Mouse (Mus musculus) hindbrain, postnatal 0 days (tissue): ENCODE measurements around the gene Myt1. TPM values are rescaled to one million over a fixed set of nuclear protein-coding genes. Genes with fewer than 3 reads are reported as not detected.

ENCODE experiments used
- ATAC-seq: fragments of 200-750 bp; cut with Nextera tagmentation; 2 replicates; pipeline ENCODE4 v1.8.0; 2017; ENCODE audit warnings: mild to moderate bottlenecking, moderate TSS enrichment, moderate library complexity
- DNase-seq: peaks from one replicate; pipeline ENCODE4 v3.0.0-alpha.2; 2015; ENCODE audit warnings: low spot score
- H3K27ac ChIP-seq: fragments of 300-500 bp; sonication (generic); 2 replicates; pipeline ENCODE4 v1.5.1; 2014; ENCODE audit warnings: mild to moderate bottlenecking
- H3K27me3 ChIP-seq: fragments of 300-500 bp; sonication (generic); 2 replicates; pipeline ENCODE4 v1.6.1; 2014; ENCODE audit warnings: low read length, mixed read lengths; ENCODE audit not compliant: insufficient read depth
- H3K36me3 ChIP-seq: fragments of 300-500 bp; sonication (generic); 2 replicates; pipeline ENCODE4 v1.6.1; 2014; ENCODE audit warnings: low read length, mixed read lengths; ENCODE audit not compliant: insufficient read depth
- H3K4me1 ChIP-seq: fragments of 300-500 bp; sonication (generic); 2 replicates; pipeline ENCODE4 v1.6.1; 2014; ENCODE audit warnings: antibody characterized with exemption, low read length, mixed read lengths; ENCODE audit not compliant: insufficient read depth
- H3K4me2 ChIP-seq: fragments of 300-500 bp; sonication (generic); 2 replicates; pipeline ENCODE4 v1.6.1; 2014; ENCODE audit warnings: low read depth, mild to moderate bottlenecking, low read length, moderate library complexity, mixed read lengths
- H3K4me3 ChIP-seq: fragments of 300-500 bp; sonication (generic); 2 replicates; pipeline ENCODE4 v1.5.1; 2014; ENCODE audit warnings: low read length
- H3K9ac ChIP-seq: fragments of 300-500 bp; sonication (generic); replicated peaks from 2 replicates; pipeline ENCODE4 v1.6.1; 2014; ENCODE audit warnings: mild to moderate bottlenecking, low read length, moderate library complexity, mixed read lengths
- H3K9me3 ChIP-seq: fragments of 300-500 bp; sonication (generic); 2 replicates; pipeline ENCODE4 v1.6.1; 2016; ENCODE audit warnings: low read length, mixed read lengths
- CTCF ChIP-seq: IDR thresholded peaks from 2 replicates; pipeline ENCODE4 v1.5.1; 2016; ENCODE audit warnings: antibody characterized with exemption, control low read depth, low read depth
- WGBS: fragments of 180-500 bp; shearing (Covaris S2); extraction: QIAGEN DNeasy Blood & Tissue Kit; methylation state at CpG from one replicate; pipeline ENCODE4 v1.1.7; 2014; 5-methylcytosine and 5-hydroxymethylcytosine counted together
- polyA plus RNA-seq: library from polyadenylated mRNA; unstranded; fragments of >200 nt; fragmentation: Nextera tagmentation; extraction: Ambion mirVana; gene quantifications from 2 replicates; pipeline ENCODE4 v1.2.1, GENCODE M21; 2015
- total RNA-seq: library from RNA; depleted of rRNA; stranded (reverse); fragments of >200 nt; gene quantifications from 2 replicates; pipeline ENCODE4 v1.2.3, GENCODE M21; 2014

The Myt1 gene
- total and polyA plus RNA-seq, 2 experiments from 2014 or later, result 11.4 to 55.2 TPM

- peaks cover 4% of the 10 kb centered on the region; the same call in 1 of the 2 replicates for H3K4me1 ChIP-seq
- H3K36me3 ChIP-seq, result 0 out of 2 replicates have a peak, but pooled peaks cover 8% of the 10 kb centered on the region
- H3K9me3 ChIP-seq, result no peaks in the 10 kb centered on the region
- H3K27ac ChIP-seq, result no peak overlapping the region
- ATAC-seq (no peak), DNase-seq (no peak)
- no peak overlapping the region for H3K4me2 ChIP-seq
- no peaks in the 10 kb centered on the region for H3K27me3 ChIP-seq
- H3K4me3 ChIP-seq, result no peak overlapping the region
- no peak for TF ChIP-seq CTCF
- H3K9ac ChIP-seq, result no peak overlapping the region
These were observed 41.9 kb upstream of the Myt1 start for GRCm38 (mm10) chr2:181721200-181721599.

DNA sequence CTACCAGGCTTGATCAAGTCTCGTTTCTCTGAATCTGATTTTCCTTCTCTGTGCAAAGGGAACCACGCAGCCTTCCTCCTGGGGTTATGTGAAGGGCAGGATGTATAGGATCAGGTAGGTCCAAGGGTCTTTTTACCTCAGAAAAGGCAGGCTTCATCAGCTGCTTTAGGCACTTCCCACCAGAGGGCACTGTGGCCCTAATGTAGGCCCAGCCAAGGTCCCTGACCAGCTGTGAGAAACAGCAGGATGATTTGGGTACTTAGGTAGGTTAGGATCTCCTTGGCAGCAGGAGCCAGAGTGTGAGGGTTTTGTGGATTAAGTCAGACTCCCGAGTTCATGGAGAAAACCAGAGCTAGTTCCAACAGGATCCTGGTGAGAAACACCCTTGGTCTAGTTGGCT lies 40.9 kb upstream of the Myt1 start:
- Histone ChIP-seq H3K4me3 (no peak overlapping the region), H3K27ac (no peak overlapping the region), H3K36me3 (0 out of 2 replicates have a peak, but pooled peaks cover 8% of the 10 kb centered on the region), H3K4me2 (no peak overlapping the region), H3K9ac (no peak overlapping the region), H3K4me1 (peaks cover 2% of the 10 kb centered on the region; the same call in 1 of the 2 replicates), H3K27me3 (no peaks in the 10 kb centered on the region), H3K9me3 (no peaks in the 10 kb centered on the region)
- TF ChIP-seq CTCF, result peak; percentile 88
- ATAC-seq (peak; percentile 61; the same call in 1 of the 2 replicates), DNase-seq (peak; percentile 75)
- WGBS, result 17% methylated on average over 3 of the region's 3 CpGs

DNA sequence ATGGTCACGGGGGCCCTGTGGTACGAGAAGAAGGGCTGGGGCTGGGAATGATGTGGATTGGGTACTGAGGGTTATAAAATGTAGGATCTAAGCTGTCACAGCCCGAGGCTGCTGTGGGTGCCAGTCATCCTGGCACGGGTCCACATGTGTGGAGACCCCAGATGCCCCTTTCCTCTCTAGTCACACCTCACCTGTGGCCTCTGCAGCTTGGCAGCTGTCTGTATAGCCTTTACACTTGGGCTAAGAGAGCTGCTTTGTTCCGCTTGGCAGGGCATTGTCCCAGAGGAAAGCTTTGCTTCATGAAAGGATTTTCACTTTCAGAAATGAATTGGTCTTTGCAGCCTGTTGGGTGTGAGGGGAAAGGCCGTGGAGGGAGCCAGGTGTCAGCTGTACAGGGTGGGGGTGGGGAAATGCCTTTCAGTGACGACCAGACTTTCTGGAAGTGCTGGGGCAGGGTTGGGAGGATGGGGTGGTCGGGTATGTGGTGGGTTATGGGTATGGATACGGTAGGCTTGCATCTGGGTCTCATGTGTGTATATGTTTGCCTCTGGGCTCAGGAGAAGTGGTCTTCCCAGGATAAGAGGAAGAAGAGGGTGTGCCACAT lies 35.4 kb upstream of the Myt1 start:
- no peaks in the 10 kb centered on the region for H3K9me3 ChIP-seq
- no peaks in the 10 kb centered on the region for H3K27me3 ChIP-seq
- no peak for TF ChIP-seq CTCF
- peak; percentile 74 for ATAC-seq
- DNase-seq, result peak; percentile 40
- no peak overlapping the region for H3K4me3 ChIP-seq
- 0 out of 2 replicates have a peak, but pooled peaks cover 4% of the 10 kb centered on the region for H3K4me1 ChIP-seq
- 25% methylated on average over 9 of the region's 9 CpGs for WGBS
- no peak overlapping the region for H3K27ac ChIP-seq
- H3K36me3 ChIP-seq, result 0 out of 2 replicates have a peak, but pooled peaks cover 4% of the 10 kb centered on the region
- no peak overlapping the region for H3K9ac ChIP-seq
- H3K4me2 ChIP-seq, result no peak overlapping the region

DNA sequence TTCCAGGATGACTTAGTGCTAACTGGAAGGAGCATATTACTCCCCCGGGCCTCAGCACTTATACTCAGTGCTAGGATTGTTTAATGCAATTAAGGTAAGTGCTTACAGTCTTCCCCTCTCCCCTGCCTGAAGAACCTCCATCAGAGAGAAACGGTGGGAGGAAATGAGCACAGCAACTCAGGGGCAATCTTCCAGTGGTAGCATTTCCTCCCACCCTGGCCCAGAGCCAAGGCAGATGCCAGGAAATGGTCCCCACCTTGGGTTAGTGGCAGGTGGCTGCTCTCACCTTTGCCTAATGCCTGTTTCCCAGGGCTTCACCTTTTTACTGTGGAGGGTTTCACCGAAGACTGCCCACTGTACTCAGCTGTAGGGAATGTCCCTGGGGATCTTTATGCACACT lies 33.1 kb upstream of the Myt1 start:
- TF ChIP-seq CTCF, result no peak

DNA sequence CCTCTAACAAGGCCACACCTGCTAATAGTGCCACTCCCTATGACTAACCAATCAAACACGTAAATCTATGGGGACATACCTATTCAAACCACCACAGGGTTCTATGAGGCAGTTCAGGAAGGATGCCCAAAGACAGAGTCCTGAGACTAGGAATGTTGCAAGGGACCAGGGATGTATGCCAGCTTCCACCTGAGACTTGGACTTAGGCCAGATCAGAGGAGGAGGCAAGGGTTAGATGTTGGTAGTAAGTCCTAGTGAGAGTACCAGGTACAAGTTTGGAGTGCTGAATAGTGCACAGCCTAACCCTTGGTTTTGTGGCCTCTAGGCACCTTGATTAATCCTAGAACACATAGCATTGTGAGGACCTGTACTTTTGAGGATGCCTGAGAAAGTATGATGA lies 10.5 kb upstream of the Myt1 start:
- Histone ChIP-seq H3K4me1 (no peaks in the 10 kb centered on the region), H3K9ac (no peak overlapping the region), H3K27me3 (no peaks in the 10 kb centered on the region), H3K9me3 (no peaks in the 10 kb centered on the region), H3K36me3 (no peaks in the 10 kb centered on the region), H3K27ac (no peak overlapping the region), H3K4me3 (no peak overlapping the region), H3K4me2 (no peak overlapping the region)
- no peak for DNase-seq
- 84% methylated on average over 1 of the region's 1 CpGs for WGBS
- no peak for TF ChIP-seq CTCF
- ATAC-seq, result no peak

More for the DNA sequence above, 33.1 kb upstream of the Myt1 start:
- Histone ChIP-seq H3K27me3 (no peaks in the 10 kb centered on the region), H3K9ac (no peak overlapping the region), H3K9me3 (no peaks in the 10 kb centered on the region), H3K4me2 (no peak overlapping the region), H3K4me3 (no peak overlapping the region), H3K4me1 (0 out of 2 replicates have a peak, but pooled peaks cover 4% of the 10 kb centered on the region), H3K27ac (no peak overlapping the region), H3K36me3 (0 out of 2 replicates have a peak, but pooled peaks cover 3% of the 10 kb centered on the region)
- no peak for DNase-seq
- no peak for ATAC-seq
- 55% methylated on average over 3 of the region's 3 CpGs for WGBS

- TF ChIP-seq CTCF, result no peak
- DNase-seq, result no peak
- Histone ChIP-seq H3K27ac (peak overlapping the region; percentile 52; the same call in 1 of the 2 replicates), H3K4me2 (no peak overlapping the region), H3K36me3 (no peaks in the 10 kb centered on the region), H3K4me1 (peaks cover 10% of the 10 kb centered on the region; the same call in 1 of the 2 replicates), H3K4me3 (no peak overlapping the region), H3K9ac (no peak overlapping the region), H3K9me3 (no peaks in the 10 kb centered on the region), H3K27me3 (no peaks in the 10 kb centered on the region)
- ATAC-seq, result no peak
- WGBS, result 53% methylated on average over 2 of the region's 2 CpGs
These were observed 4.9 kb upstream of the Myt1 start for GRCm38 (mm10) chr2:181758147-181758725.

DNA sequence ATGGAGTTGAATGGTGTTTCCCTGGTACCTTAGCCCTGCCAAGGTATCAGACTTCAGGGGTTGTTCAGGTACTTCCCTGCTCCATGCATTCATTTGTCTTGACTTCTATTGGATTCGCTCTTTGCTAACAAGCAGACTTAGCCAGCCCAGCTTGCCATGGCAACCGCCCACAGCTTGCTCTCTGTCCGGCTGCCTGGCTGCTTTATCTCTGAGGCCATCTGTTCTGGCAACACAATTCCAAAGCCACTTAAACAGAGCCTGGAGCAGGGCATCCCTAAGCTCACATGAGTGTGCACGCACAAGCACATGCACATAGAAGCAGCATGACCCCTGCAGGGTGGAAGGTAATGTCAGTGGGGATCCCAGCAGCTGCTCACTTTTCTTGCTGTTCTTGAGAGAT lies 4.1 kb upstream of the Myt1 start:
- 12% methylated on average over 4 of the region's 4 CpGs for WGBS
- Histone ChIP-seq H3K36me3 (no peaks in the 10 kb centered on the region), H3K4me3 (no peak overlapping the region), H3K9ac (no peak overlapping the region), H3K4me2 (no peak overlapping the region), H3K4me1 (peaks cover 14% of the 10 kb centered on the region; the same call in 1 of the 2 replicates), H3K27ac (peak overlapping the region; percentile 52), H3K27me3 (no peaks in the 10 kb centered on the region), H3K9me3 (no peaks in the 10 kb centered on the region)
- no peak for TF ChIP-seq CTCF
- DNase-seq, result peak; percentile 86
- peak; percentile 87 for ATAC-seq
